Mouse (Mus musculus) brain, embryonic 14.5 days (tissue): ENCODE data around the gene Icam5. TPM values are rescaled to one million over a fixed set of nuclear protein-coding genes. Genes with fewer than 3 reads are reported as not detected.

Experiments used
- DNase-seq: peaks from one replicate; pipeline ENCODE4 v3.0.0-alpha.2; 2011; ENCODE audit warnings: low read depth
- CTCF ChIP-seq: fragments of 200-500 bp; IDR thresholded peaks from 2 replicates; pipeline ENCODE4 v1.5.1; 2012; ENCODE audit warnings: inconsistent platforms, mild to moderate bottlenecking, moderate library complexity, borderline replicate concordance; ENCODE audit not compliant: insufficient read depth, insufficient read length; ENCODE audit errors: extremely low read depth
- POLR2A ChIP-seq: fragments of 200-500 bp; IDR thresholded peaks from 2 replicates; pipeline ENCODE4 v1.6.1; 2012; ENCODE audit warnings: mild to moderate bottlenecking, inconsistent platforms, borderline replicate concordance; ENCODE audit not compliant: poor library complexity, insufficient read depth, insufficient read length, severe bottlenecking; ENCODE audit errors: extremely low read depth
- polyA plus RNA-seq: library from polyadenylated mRNA; depleted of rRNA; stranded (reverse); fragments of >200 nt; gene quantifications from 2 replicates; pipeline ENCODE4 v1.2.3, GENCODE M21; 2012; rRNA removed

Gene Icam5
- polyA plus RNA-seq: 1.0 and 1.5 TPM in 2 replicates

DNA sequence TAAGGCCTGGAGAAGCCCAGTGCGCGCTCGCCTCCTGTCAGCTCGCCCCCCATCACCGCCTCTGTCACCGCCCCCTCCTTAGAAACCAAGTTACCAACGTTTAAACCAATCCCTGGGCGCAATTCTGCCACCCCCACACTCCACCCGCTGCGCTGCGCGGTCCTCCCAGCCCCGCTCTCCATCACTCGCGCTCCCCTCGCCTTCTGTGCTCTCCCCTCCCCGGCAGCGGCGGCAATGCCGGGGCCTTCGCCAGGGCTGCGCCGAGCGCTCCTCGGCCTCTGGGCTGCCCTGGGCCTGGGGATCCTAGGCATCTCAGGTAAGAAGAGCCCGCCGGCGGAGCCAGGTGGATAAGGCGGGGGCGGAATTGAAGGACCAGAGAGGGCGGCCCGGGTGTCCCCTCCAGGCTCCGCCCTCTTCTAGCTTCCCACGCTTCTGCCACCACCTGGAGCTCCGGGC lies at the start of gene Icam5:
TSS of gene Icam5 (plus strand) at position 178 of the 456 bp plus-strand sequence.
- TF ChIP-seq POLR2A: no peak
- TF ChIP-seq CTCF: no peak
- DNase-seq: peak; percentile 48

- no peak for TF ChIP-seq POLR2A
- TF ChIP-seq CTCF: no peak
- DNase-seq: no peak
These were observed 49.7 kb upstream of the Icam5 start for GRCm38 (mm10) chr9:20982171-20982570.

DNA sequence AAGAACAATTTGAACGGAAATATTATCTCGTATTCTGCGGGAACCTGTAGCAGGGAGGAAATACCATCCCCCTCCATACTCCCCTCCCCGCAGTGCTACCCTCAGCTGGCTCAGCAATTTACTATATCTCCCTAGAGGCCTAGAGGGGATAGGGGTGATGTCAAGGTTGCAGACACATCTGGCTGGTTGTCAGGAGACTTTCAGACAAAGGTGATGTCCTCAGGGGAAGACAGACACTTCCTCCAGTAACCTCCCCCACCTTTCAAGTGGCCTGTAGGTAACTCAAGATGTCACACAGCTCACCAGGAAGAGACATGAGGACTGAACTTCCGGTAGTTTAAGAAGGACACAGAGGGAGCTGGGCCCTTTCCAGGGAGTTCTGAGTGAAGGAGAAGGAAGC lies 48.7 kb upstream of the Icam5 start:
- TF ChIP-seq CTCF (no peak), POLR2A (no peak)
- no peak for DNase-seq

DNA sequence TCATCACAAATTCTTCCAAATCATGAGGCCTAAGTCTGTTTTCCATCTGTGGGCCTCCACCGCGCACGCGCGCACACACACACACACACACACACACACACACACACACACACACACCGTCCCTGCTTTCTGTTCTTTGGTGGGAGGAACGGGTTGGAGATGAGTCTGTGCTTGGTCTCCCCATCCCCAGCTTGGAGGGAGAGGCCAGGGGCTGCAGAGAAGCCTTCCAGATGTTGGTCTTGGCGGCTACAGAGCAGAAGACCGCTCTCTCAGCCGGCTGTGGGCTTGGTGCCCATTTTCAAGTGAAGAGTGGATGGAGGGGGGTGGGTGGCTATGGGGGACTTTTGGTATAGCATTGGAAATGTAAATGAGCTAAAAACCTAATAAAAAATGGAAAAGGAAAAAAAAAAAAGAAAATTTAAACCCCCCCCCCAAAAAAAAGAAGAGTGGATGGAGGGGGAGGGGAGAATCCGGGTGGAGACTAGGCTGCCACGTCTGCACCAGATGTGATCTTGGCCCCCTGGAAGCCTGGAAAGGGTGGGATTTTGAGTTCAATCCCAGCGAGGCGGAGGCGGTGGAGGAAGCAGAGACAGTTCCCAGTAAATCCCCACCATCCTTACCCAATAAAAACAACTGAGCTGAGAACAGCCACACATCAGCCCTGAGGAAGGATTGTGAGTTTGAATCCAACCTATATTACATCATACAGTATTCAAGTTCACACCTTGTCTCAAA lies 44.8 kb upstream of the Icam5 start:
- DNase-seq: peak; percentile 14

GRCm38 (mm10) chr9:20987953-20988352 lies 43.9 kb upstream of the Icam5 start:
- TF ChIP-seq CTCF: no peak
- TF ChIP-seq POLR2A: no peak
- DNase-seq: no peak

More for the DNA sequence above, 44.8 kb upstream of the Icam5 start:
- TF ChIP-seq POLR2A (no peak), CTCF (no peak)

- TF ChIP-seq CTCF: no peak
- no peak for TF ChIP-seq POLR2A
- DNase-seq: no peak
These were observed 41.0 kb upstream of the Icam5 start for GRCm38 (mm10) chr9:20990861-20991260.

- no peak for DNase-seq
- TF ChIP-seq POLR2A (no peak), CTCF (no peak)
These were observed 40.3 kb upstream of the Icam5 start for GRCm38 (mm10) chr9:20991587-20991986.

- DNase-seq: no peak
- TF ChIP-seq CTCF (no peak), POLR2A (no peak)
These were observed 38.5 kb upstream of the Icam5 start for GRCm38 (mm10) chr9:20993165-20993898.

DNA sequence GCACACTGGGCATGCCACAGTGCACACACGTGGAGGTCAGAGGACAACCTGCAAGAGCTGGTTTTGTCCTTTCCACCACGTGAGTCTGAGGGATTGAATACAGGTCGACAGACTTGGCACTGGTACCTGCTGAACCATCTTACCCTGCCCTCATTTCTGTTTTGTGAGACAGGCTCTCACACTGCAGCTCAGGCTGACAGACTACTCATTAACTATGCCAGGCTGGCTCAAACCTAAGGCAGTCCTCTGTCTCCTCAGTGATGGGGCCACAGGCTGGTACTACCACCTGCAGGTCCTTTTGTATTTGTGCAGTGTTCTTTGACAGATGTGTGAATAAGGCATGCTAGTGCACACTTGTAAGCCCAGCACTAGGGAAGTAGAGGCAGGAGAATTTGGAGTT lies 36.8 kb upstream of the Icam5 start:
- TF ChIP-seq POLR2A (no peak), CTCF (no peak)
- no peak for DNase-seq

- no peak for DNase-seq
- TF ChIP-seq POLR2A (no peak), CTCF (no peak)
These were observed 34.8 kb upstream of the Icam5 start for GRCm38 (mm10) chr9:20997065-20997464.

GRCm38 (mm10) chr9:20998337-20998736 lies 33.5 kb upstream of the Icam5 start:
- peak; percentile 26 for DNase-seq
- peak; percentile 34; the same call in 1 of the 2 replicates for TF ChIP-seq CTCF
